Mouse (Mus musculus): ENCODE results near the gene Aqp9. TPM values are rescaled to one million over a fixed set of nuclear protein-coding genes. Genes with fewer than 3 reads are reported as not detected.

The Aqp9 gene
- polyA plus RNA-seq, 1 experiment from 2014 or later, result 0.93 TPM

GRCm38 (mm10) chr9:71165061-71165460 is 3.4 kb downstream of the Aqp9 start:
- Histone ChIP-seq H3K9me3 (no peaks in the 10 kb centered on the region), H3K36me3 (replicated peaks) (no peaks in the 10 kb centered on the region), H3K4me1 (peaks cover 14% of the 10 kb centered on the region), H3K4me2 (no peak overlapping the region), H3K9ac (no peak overlapping the region), H3K4me3 (replicated peaks) (no peak overlapping the region), H3K27me3 (no peaks in the 10 kb centered on the region), H3K27ac (no peak overlapping the region)
- WGBS, result 93% methylated on average over 6 of the region's 6 CpGs
- ATAC-seq (ENCODE audit: low FRiP score), result no peak

DNA sequence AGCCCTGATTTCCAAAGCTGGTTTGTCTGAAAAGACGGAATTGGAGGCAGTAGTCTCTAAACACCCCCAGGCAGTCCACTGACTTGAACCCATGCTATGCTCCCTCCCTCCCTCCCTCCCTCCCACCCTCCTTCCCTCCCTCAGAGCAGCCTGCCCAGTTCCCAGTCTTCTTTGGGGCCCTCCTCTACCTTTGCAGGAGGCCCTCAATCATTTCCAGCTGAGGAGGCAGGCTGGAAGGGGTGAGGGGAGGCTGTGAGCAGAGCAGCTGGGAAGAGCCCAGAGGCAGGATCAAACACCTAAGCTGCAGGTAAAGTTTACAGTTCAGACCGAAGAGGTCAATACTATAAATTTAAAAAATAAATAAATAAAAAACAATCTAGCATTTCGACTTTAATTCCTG is 4.1 kb downstream of the Aqp9 start:
- Histone ChIP-seq H3K27me3 (no peaks in the 10 kb centered on the region), H3K27ac (no peak overlapping the region), H3K4me3 (replicated peaks) (no peak overlapping the region), H3K4me2 (no peak overlapping the region), H3K36me3 (replicated peaks) (no peaks in the 10 kb centered on the region), H3K4me1 (peaks cover 14% of the 10 kb centered on the region), H3K9me3 (no peaks in the 10 kb centered on the region), H3K9ac (no peak overlapping the region)
- WGBS, result 85% methylated on average over 3 of the region's 3 CpGs
- no peak for ATAC-seq (ENCODE audit: low FRiP score)

DNA sequence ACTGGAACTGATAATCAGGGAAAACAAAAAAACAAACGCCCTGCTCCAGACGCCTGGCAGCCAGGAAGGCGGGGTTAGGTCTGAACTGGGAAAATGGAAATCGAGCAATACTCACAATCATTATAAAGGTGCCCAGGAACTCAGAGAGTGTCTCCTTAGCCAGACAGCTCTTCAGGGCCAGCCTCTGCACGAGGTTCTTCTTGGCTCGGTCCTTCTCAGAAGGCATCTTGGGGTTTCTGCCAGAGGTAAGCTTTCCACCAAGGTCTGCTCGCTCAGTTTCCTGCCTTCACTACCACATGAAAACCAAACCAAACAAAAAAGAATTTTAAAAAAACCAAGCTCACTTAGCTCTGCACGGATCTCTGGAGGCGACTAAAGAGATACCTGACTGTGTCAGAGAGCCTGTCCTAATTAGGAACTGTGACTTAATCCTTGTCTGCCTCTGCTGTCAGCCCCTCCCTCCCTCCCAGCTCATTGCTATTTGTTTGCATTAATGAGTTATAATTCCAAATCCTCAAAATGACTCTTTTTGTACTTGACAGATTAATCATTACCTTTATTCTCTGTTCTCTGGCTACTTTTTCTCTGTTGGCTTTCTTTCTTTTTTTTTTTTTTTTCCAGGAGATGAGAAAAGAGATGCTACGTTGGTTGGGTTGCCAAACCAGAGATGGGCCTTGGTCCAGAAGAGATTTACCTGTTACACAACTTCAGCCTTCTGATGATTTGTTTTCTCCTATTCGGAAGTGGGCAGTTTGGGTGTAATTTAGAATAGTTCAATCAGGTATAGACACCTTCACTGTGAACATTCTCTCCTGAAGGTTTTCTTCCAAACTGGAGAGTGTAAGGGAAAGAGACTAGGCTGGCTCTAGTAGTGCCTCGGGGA is 5.4 kb downstream of the Aqp9 start:
- H3K4me2 ChIP-seq, result no peak overlapping the region
- H3K9ac ChIP-seq, result no peak overlapping the region
- no peaks in the 10 kb centered on the region for H3K27me3 ChIP-seq
- no peaks in the 10 kb centered on the region for H3K9me3 ChIP-seq
- H3K27ac ChIP-seq, result no peak overlapping the region
- H3K4me3 ChIP-seq (replicated peaks), result no peak overlapping the region
- WGBS, result 58% methylated on average over 12 of the region's 12 CpGs
- peaks cover 6% of the 10 kb centered on the region for H3K4me1 ChIP-seq
- no peaks in the 10 kb centered on the region for H3K36me3 ChIP-seq (replicated peaks)
- ATAC-seq (ENCODE audit: low FRiP score), result no peak

- ATAC-seq (ENCODE audit: low FRiP score), result no peak
- Histone ChIP-seq H3K9me3 (no peaks in the 10 kb centered on the region), H3K4me2 (no peak overlapping the region), H3K27ac (no peak overlapping the region), H3K27me3 (no peaks in the 10 kb centered on the region), H3K4me1 (peaks cover under 1% of the 10 kb centered on the region), H3K4me3 (replicated peaks) (no peak overlapping the region), H3K9ac (no peak overlapping the region), H3K36me3 (replicated peaks) (no peaks in the 10 kb centered on the region)
- WGBS, result 85% methylated on average over 8 of the region's 8 CpGs
Measured at GRCm38 (mm10) chr9:71162131-71162857, 6.2 kb downstream of the Aqp9 start.

DNA sequence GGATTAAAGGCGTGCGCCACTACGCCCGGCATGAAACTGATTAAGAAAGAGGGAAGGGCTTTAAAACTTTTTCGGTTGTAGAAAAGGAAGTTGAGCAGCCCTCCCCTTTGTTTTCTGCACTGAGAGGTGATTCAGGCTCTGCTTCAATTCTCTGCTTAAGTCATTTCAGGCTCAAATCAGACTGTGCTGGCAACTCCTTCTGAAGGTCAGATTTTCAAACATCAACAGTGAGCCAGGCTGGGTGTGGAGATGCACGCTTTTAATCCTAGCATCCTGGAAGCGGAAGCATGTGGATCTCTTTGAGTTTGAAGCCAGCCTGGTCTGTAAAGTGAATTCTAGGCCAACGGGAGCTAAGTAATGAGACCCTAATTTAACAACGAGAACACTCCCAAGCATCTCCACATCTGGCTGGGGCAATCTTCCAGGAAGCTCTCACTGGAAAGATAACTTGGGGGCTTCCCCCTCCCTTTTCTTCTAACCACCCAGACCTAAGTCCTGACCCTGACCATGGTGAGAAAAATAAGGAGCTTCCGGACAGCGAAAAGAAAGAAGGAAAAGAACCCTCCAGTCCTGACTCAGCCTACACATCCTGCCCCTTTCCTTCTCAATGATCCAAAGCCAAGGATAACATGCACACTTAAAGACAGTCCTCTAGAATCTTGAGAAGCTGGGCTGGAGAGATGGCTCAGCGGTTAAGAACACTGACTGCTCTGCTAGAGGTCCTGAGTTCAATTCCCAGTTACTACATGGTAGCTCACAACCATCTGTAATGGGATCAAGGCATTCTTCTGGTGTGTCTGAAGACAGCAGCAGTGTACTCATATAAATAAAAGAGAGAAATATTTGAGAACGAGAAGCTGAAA is 7.4 kb downstream of the Aqp9 start:
- 88% methylated on average over 13 of the region's 13 CpGs for WGBS
- Histone ChIP-seq H3K27me3 (no peaks in the 10 kb centered on the region), H3K9me3 (no peaks in the 10 kb centered on the region), H3K4me1 (no peaks in the 10 kb centered on the region), H3K36me3 (replicated peaks) (no peaks in the 10 kb centered on the region), H3K9ac (no peak overlapping the region), H3K4me2 (no peak overlapping the region), H3K27ac (no peak overlapping the region), H3K4me3 (replicated peaks) (no peak overlapping the region)
- ATAC-seq (ENCODE audit: low FRiP score), result no peak

- Histone ChIP-seq H3K4me2 (no peak overlapping the region), H3K36me3 (replicated peaks) (no peaks in the 10 kb centered on the region), H3K27me3 (no peaks in the 10 kb centered on the region), H3K27ac (no peak overlapping the region), H3K4me1 (no peaks in the 10 kb centered on the region), H3K9ac (no peak overlapping the region), H3K9me3 (no peaks in the 10 kb centered on the region), H3K4me3 (replicated peaks) (no peak overlapping the region)
- 95% methylated on average over 5 of the region's 5 CpGs for WGBS
- no peak for ATAC-seq (ENCODE audit: low FRiP score)
Measured at GRCm38 (mm10) chr9:71159686-71160085, 8.8 kb downstream of the Aqp9 start.

GRCm38 (mm10) chr9:71159060-71159626 is 9.3 kb downstream of the Aqp9 start:
- WGBS, result 90% methylated on average over 7 of the region's 7 CpGs
- no peak for ATAC-seq (ENCODE audit: low FRiP score)
- H3K9ac ChIP-seq, result no peak overlapping the region

GRCm38 (mm10) chr9:71157921-71158646 is 10.4 kb downstream of the Aqp9 start:
- no peak overlapping the region for H3K4me2 ChIP-seq
- H3K9me3 ChIP-seq, result no peaks in the 10 kb centered on the region
- no peak for ATAC-seq (ENCODE audit: low FRiP score)
- no peaks in the 10 kb centered on the region for H3K27me3 ChIP-seq
- no peaks in the 10 kb centered on the region for H3K36me3 ChIP-seq (replicated peaks)
- no peak overlapping the region for H3K4me3 ChIP-seq (replicated peaks)
- WGBS, result 94% methylated on average over 15 of the region's 15 CpGs
- no peak overlapping the region for H3K27ac ChIP-seq
- no peaks in the 10 kb centered on the region for H3K4me1 ChIP-seq
- no peak overlapping the region for H3K9ac ChIP-seq

More at GRCm38 (mm10) chr9:71159060-71159626, 9.3 kb downstream of the Aqp9 start:
- Histone ChIP-seq H3K9me3 (no peaks in the 10 kb centered on the region), H3K4me1 (no peaks in the 10 kb centered on the region), H3K27me3 (no peaks in the 10 kb centered on the region), H3K36me3 (replicated peaks) (no peaks in the 10 kb centered on the region), H3K4me3 (replicated peaks) (no peak overlapping the region), H3K4me2 (no peak overlapping the region), H3K27ac (no peak overlapping the region)

DNA sequence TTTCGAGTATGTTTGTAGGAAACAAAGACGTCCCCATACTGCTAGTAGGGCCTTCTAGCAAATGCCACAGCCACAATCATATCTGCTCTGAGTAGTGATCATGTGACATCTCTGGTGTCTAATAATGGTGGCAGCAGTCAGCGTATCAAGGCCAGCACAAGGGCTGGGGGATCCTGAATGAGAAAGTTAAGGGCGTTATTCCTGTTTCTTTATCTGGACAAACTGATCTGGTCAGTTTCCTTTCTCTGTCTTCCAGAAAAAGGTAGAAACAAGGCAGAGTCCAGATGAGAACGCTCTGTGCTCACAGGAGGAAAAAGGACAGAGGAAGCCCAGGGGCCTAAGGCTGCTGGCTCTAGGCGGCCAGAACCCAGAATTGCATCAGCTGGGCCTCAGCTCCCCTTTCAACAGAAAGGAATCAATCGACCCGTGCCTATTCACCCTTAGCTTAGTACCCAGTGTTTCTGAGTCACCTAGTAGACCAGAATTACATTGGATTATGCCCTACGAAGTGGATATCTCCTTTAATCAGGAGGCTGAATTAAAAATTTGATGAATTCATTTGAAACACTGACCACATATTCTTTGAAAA is 11.9 kb downstream of the Aqp9 start:
- no peak for ATAC-seq (ENCODE audit: low FRiP score)
- H3K4me1 ChIP-seq, result no peaks in the 10 kb centered on the region
- WGBS, result 78% methylated on average over 9 of the region's 9 CpGs
- H3K27me3 ChIP-seq, result no peaks in the 10 kb centered on the region
- H3K4me3 ChIP-seq (replicated peaks), result no peak overlapping the region
- no peaks in the 10 kb centered on the region for H3K36me3 ChIP-seq (replicated peaks)
- H3K9me3 ChIP-seq, result no peaks in the 10 kb centered on the region
- no peak overlapping the region for H3K4me2 ChIP-seq
- no peak overlapping the region for H3K9ac ChIP-seq
- H3K27ac ChIP-seq, result no peak overlapping the region

GRCm38 (mm10) chr9:71155399-71156005 is 13.0 kb downstream of the Aqp9 start:
- no peak overlapping the region for H3K9ac ChIP-seq

GRCm38 (mm10) chr9:71151386-71151785 is 17.1 kb downstream of the Aqp9 start:
- H3K9me3 ChIP-seq, result no peaks in the 10 kb centered on the region
- ATAC-seq (ENCODE audit: low FRiP score), result no peak
- 38% methylated on average over 6 of the region's 6 CpGs for WGBS
- no peak overlapping the region for H3K27ac ChIP-seq
- H3K9ac ChIP-seq, result no peak overlapping the region
- H3K4me1 ChIP-seq, result no peaks in the 10 kb centered on the region; the same call in 1 of the 2 replicates
- H3K4me2 ChIP-seq, result no peak overlapping the region
- no peaks in the 10 kb centered on the region for H3K27me3 ChIP-seq
- H3K4me3 ChIP-seq (replicated peaks), result no peak overlapping the region
- H3K36me3 ChIP-seq (replicated peaks), result no peaks in the 10 kb centered on the region

More at GRCm38 (mm10) chr9:71155399-71156005, 13.0 kb downstream of the Aqp9 start:
- Histone ChIP-seq H3K4me2 (no peak overlapping the region), H3K9me3 (no peaks in the 10 kb centered on the region), H3K36me3 (replicated peaks) (no peaks in the 10 kb centered on the region), H3K4me1 (no peaks in the 10 kb centered on the region; the same call in 1 of the 2 replicates), H3K27me3 (no peaks in the 10 kb centered on the region), H3K4me3 (replicated peaks) (no peak overlapping the region), H3K27ac (no peak overlapping the region)
- ATAC-seq (ENCODE audit: low FRiP score), result no peak
- 91% methylated on average over 7 of the region's 7 CpGs for WGBS

All from forebrain, embryonic 12.5 days (tissue).